Mouse (Mus musculus) kidney, embryonic 15.5 days (tissue): ENCODE measurements around the gene Nkd1. TPM values are rescaled to one million over a fixed set of nuclear protein-coding genes. Genes with fewer than 3 reads are reported as not detected.

Experiments used
- ATAC-seq: fragments of 200-750 bp; cut with Nextera tagmentation; replicated peaks from 2 replicates; pipeline ENCODE4 v1.8.0; 2017; ENCODE audit warnings: moderate TSS enrichment; ENCODE audit not compliant: low FRiP score
- H3K27ac ChIP-seq: fragments of 300-500 bp; sonication (generic); 2 replicates; pipeline ENCODE4 v1.5.1; 2015; ENCODE audit warnings: mild to moderate bottlenecking, inconsistent platforms
- H3K27me3 ChIP-seq: fragments of 300-500 bp; sonication (generic); 2 replicates; pipeline ENCODE4 v1.6.1; 2015; ENCODE audit warnings: inconsistent platforms
- H3K36me3 ChIP-seq: fragments of 300-500 bp; sonication (generic); 2 replicates; pipeline ENCODE4 v1.6.1; 2015; ENCODE audit warnings: inconsistent platforms
- H3K4me1 ChIP-seq: fragments of 300-500 bp; sonication (generic); 2 replicates; pipeline ENCODE4 v1.6.1; 2015; ENCODE audit warnings: inconsistent platforms
- H3K4me2 ChIP-seq: fragments of 300-500 bp; sonication (generic); 2 replicates; pipeline ENCODE4 v1.6.1; 2015; ENCODE audit warnings: moderate library complexity, mild to moderate bottlenecking, inconsistent platforms
- H3K4me3 ChIP-seq: fragments of 300-500 bp; sonication (generic); replicated peaks from 2 replicates; pipeline ENCODE4 v1.5.1; 2015; ENCODE audit warnings: mild to moderate bottlenecking, inconsistent platforms
- H3K9ac ChIP-seq: fragments of 300-500 bp; sonication (generic); 2 replicates; pipeline ENCODE4 v1.6.1; 2015; ENCODE audit warnings: mild to moderate bottlenecking, inconsistent platforms
- H3K9me3 ChIP-seq: fragments of 300-500 bp; sonication (generic); replicated peaks from 2 replicates; pipeline ENCODE4 v1.6.1; 2016; ENCODE audit warnings: inconsistent platforms
- WGBS: fragments of 180-500 bp; shearing (Covaris S2); methylation state at CpG from one replicate; pipeline ENCODE4 v1.1.7; 2015; ENCODE audit warnings: mixed read lengths; 5-methylcytosine and 5-hydroxymethylcytosine counted together
- polyA plus RNA-seq: library from polyadenylated mRNA; unstranded; fragments of >200 nt; fragmentation: Nextera tagmentation; extraction: Ambion mirVana; gene quantifications from 2 replicates; pipeline ENCODE4 v1.2.1, GENCODE M21; 2015

Gene Nkd1
- polyA plus RNA-seq, result 60.0 and 68.1 TPM in 2 replicates

- peak within 1 kb of the TSS; percentile 97 for H3K4me2 ChIP-seq
- no peaks in the 10 kb centered on the region for H3K9me3 ChIP-seq
- H3K4me3 ChIP-seq, result peak within 1 kb of the TSS; percentile 87
- peak within 1 kb of the TSS; percentile 89 for H3K9ac ChIP-seq
- peak within 1 kb of the TSS; percentile 85 for H3K27ac ChIP-seq
- ATAC-seq, result peak; percentile 90
- peaks cover 69% of the 10 kb centered on the region for H3K4me1 ChIP-seq
- peaks cover 8% of the 10 kb centered on the region; the same call in 1 of the 2 replicates for H3K36me3 ChIP-seq
- WGBS, result under 1% methylated on average over 49 of the region's 67 CpGs
- H3K27me3 ChIP-seq, result peaks cover 15% of the 10 kb centered on the region
These were observed at the start of gene Nkd1 for GRCm38 (mm10) chr8:88520985-88521527. Nkd1 (plus strand) TSS chr8:88521354.

- 85% methylated on average over 4 of the region's 4 CpGs for WGBS
- Histone ChIP-seq H3K27ac (no peak overlapping the region), H3K27me3 (no peaks in the 10 kb centered on the region), H3K9me3 (no peaks in the 10 kb centered on the region), H3K4me3 (no peak overlapping the region), H3K4me1 (no peaks in the 10 kb centered on the region), H3K9ac (no peak overlapping the region), H3K4me2 (no peak overlapping the region), H3K36me3 (no peaks in the 10 kb centered on the region)
- no peak for ATAC-seq
These were observed 39.9 kb upstream of the Nkd1 start for GRCm38 (mm10) chr8:88481290-88481689.

GRCm38 (mm10) chr8:88488391-88488829, 32.7 kb upstream of the Nkd1 start:
- H3K4me1 ChIP-seq, result peaks cover 7% of the 10 kb centered on the region
- no peaks in the 10 kb centered on the region for H3K9me3 ChIP-seq
- 8% methylated on average over 5 of the region's 5 CpGs for WGBS
- no peak overlapping the region for H3K9ac ChIP-seq
- no peaks in the 10 kb centered on the region for H3K36me3 ChIP-seq
- peak; percentile 60 for ATAC-seq
- no peak overlapping the region for H3K4me2 ChIP-seq
- no peaks in the 10 kb centered on the region for H3K27me3 ChIP-seq
- H3K4me3 ChIP-seq, result no peak overlapping the region
- H3K27ac ChIP-seq, result no peak overlapping the region

GRCm38 (mm10) chr8:88494076-88494475, 27.1 kb upstream of the Nkd1 start:
- Histone ChIP-seq H3K4me3 (no peak overlapping the region), H3K27ac (no peak overlapping the region), H3K9me3 (no peaks in the 10 kb centered on the region), H3K4me2 (no peak overlapping the region), H3K9ac (no peak overlapping the region), H3K27me3 (no peaks in the 10 kb centered on the region), H3K36me3 (no peaks in the 10 kb centered on the region), H3K4me1 (peaks cover 7% of the 10 kb centered on the region)
- WGBS, result 86% methylated on average over 2 of the region's 2 CpGs
- ATAC-seq, result no peak

- no peaks in the 10 kb centered on the region for H3K27me3 ChIP-seq
- H3K36me3 ChIP-seq, result no peaks in the 10 kb centered on the region
- H3K4me1 ChIP-seq, result peaks cover 7% of the 10 kb centered on the region
- no peaks in the 10 kb centered on the region for H3K9me3 ChIP-seq
- 10% methylated on average over 11 of the region's 11 CpGs for WGBS
- no peak overlapping the region for H3K9ac ChIP-seq
- no peak; the same call in 1 of the 2 replicates for ATAC-seq
- H3K4me2 ChIP-seq, result no peak overlapping the region
- H3K27ac ChIP-seq, result peak overlapping the region; percentile 37; the same call in 1 of the 2 replicates
- no peak overlapping the region for H3K4me3 ChIP-seq
These were observed 25.9 kb upstream of the Nkd1 start for GRCm38 (mm10) chr8:88495071-88495805.

- H3K9me3 ChIP-seq, result no peaks in the 10 kb centered on the region
- 86% methylated on average over 3 of the region's 3 CpGs for WGBS
- no peak overlapping the region for H3K9ac ChIP-seq
These were observed 19.0 kb upstream of the Nkd1 start for GRCm38 (mm10) chr8:88502143-88502542.

GRCm38 (mm10) chr8:88506981-88507380, 14.2 kb upstream of the Nkd1 start:
- peaks cover 15% of the 10 kb centered on the region for H3K27me3 ChIP-seq
- no peak overlapping the region for H3K4me2 ChIP-seq
- no peak overlapping the region for H3K27ac ChIP-seq
- WGBS, result 78% methylated on average over 5 of the region's 5 CpGs
- no peak for ATAC-seq
- H3K9me3 ChIP-seq, result no peaks in the 10 kb centered on the region
- no peaks in the 10 kb centered on the region for H3K36me3 ChIP-seq
- H3K4me1 ChIP-seq, result no peaks in the 10 kb centered on the region
- H3K9ac ChIP-seq, result no peak overlapping the region
- H3K4me3 ChIP-seq, result no peak overlapping the region

More at GRCm38 (mm10) chr8:88502143-88502542, 19.0 kb upstream of the Nkd1 start:
- Histone ChIP-seq H3K36me3 (no peaks in the 10 kb centered on the region), H3K4me3 (no peak overlapping the region), H3K4me2 (no peak overlapping the region), H3K27ac (no peak overlapping the region), H3K27me3 (no peaks in the 10 kb centered on the region), H3K4me1 (no peaks in the 10 kb centered on the region)
- ATAC-seq, result no peak

GRCm38 (mm10) chr8:88511061-88511460, 10.1 kb upstream of the Nkd1 start:
- peaks cover 5% of the 10 kb centered on the region; the same call in 1 of the 2 replicates for H3K4me1 ChIP-seq
- H3K27ac ChIP-seq, result no peak overlapping the region
- peaks cover 28% of the 10 kb centered on the region for H3K27me3 ChIP-seq
- H3K36me3 ChIP-seq, result no peaks in the 10 kb centered on the region
- ATAC-seq, result no peak
- H3K9me3 ChIP-seq, result no peaks in the 10 kb centered on the region
- H3K4me2 ChIP-seq, result no peak overlapping the region
- H3K9ac ChIP-seq, result no peak overlapping the region
- H3K4me3 ChIP-seq, result no peak overlapping the region
- 80% methylated on average over 5 of the region's 5 CpGs for WGBS

- no peak for ATAC-seq
- Histone ChIP-seq H3K36me3 (no peaks in the 10 kb centered on the region), H3K4me1 (peaks cover 7% of the 10 kb centered on the region), H3K27ac (no peak overlapping the region), H3K4me2 (no peak overlapping the region), H3K4me3 (no peak overlapping the region), H3K27me3 (peaks cover 28% of the 10 kb centered on the region), H3K9me3 (no peaks in the 10 kb centered on the region), H3K9ac (no peak overlapping the region)
- WGBS, result 9% methylated on average over 15 of the region's 15 CpGs
These were observed 8.9 kb upstream of the Nkd1 start for GRCm38 (mm10) chr8:88512094-88512794.

- Histone ChIP-seq H3K9ac (no peak overlapping the region), H3K27ac (no peak overlapping the region), H3K27me3 (peaks cover 18% of the 10 kb centered on the region), H3K36me3 (no peaks in the 10 kb centered on the region), H3K4me3 (no peak overlapping the region), H3K9me3 (no peaks in the 10 kb centered on the region), H3K4me1 (peaks cover 40% of the 10 kb centered on the region), H3K4me2 (no peak overlapping the region)
- WGBS, result 38% methylated on average over 9 of the region's 9 CpGs
- ATAC-seq, result no peak
These were observed 3.1 kb upstream of the Nkd1 start for GRCm38 (mm10) chr8:88518047-88518446.

- 0 out of 2 replicates have a peak overlapping the region, but pooled peaks have one; percentile 22 for H3K27ac ChIP-seq
- H3K4me2 ChIP-seq, result peak overlapping the region; percentile 97
- peaks cover 62% of the 10 kb centered on the region for H3K4me1 ChIP-seq
- H3K36me3 ChIP-seq, result peaks cover 5% of the 10 kb centered on the region; the same call in 1 of the 2 replicates
- no peaks in the 10 kb centered on the region for H3K9me3 ChIP-seq
- WGBS, result 10% methylated on average over 13 of the region's 13 CpGs
- peak overlapping the region; percentile 87 for H3K4me3 ChIP-seq
- H3K27me3 ChIP-seq, result peaks cover 15% of the 10 kb centered on the region
- H3K9ac ChIP-seq, result 0 out of 2 replicates have a peak overlapping the region, but pooled peaks have one; percentile 89
- ATAC-seq, result no peak
These were observed 773 bp upstream of the Nkd1 start for GRCm38 (mm10) chr8:88520381-88520780.
